Mouse (Mus musculus): ENCODE measurements around the gene Aip. TPM values are rescaled to one million over a fixed set of nuclear protein-coding genes. Genes with fewer than 3 reads are reported as not detected.

The Aip gene
- polyA plus RNA-seq, 1 experiment from 2014 or later = 97.5 TPM

Other genes with a start within 250 kb of the Aip start
- 26.2 and 35.0 TPM in 2 replicates for gene Tcirg1, start 218.7 kb downstream of the Aip start, polyA plus RNA-seq (2014; fragmentation: Nextera tagmentation; extraction: Ambion mirVana)
- gene Ndufs8, start 213.1 kb downstream of the Aip start, polyA plus RNA-seq (2014; fragmentation: Nextera tagmentation; extraction: Ambion mirVana) = 397 and 412 TPM in 2 replicates
- 2.8 and 3.0 TPM in 2 replicates for gene Aldh3b1, start 196.1 kb downstream of the Aip start, polyA plus RNA-seq (2014; fragmentation: Nextera tagmentation; extraction: Ambion mirVana)
- 7.0 and 12.4 TPM in 2 replicates for gene Unc93b1, start 190.7 kb downstream of the Aip start, polyA plus RNA-seq (2014; fragmentation: Nextera tagmentation; extraction: Ambion mirVana)
- gene Aldh3b3, start 167.2 kb downstream of the Aip start, polyA plus RNA-seq (2014; fragmentation: Nextera tagmentation; extraction: Ambion mirVana) = not detected in 2 replicates
- 1.3 and 1.6 TPM in 2 replicates for gene Aldh3b2, start 153.5 kb downstream of the Aip start, polyA plus RNA-seq (2014; fragmentation: Nextera tagmentation; extraction: Ambion mirVana)
- 22.4 and 26.3 TPM in 2 replicates for gene Acy3, start 139.3 kb downstream of the Aip start, polyA plus RNA-seq (2014; fragmentation: Nextera tagmentation; extraction: Ambion mirVana)
- 0.74 and 1.1 TPM in 2 replicates for gene Tbx10, start 133.1 kb downstream of the Aip start, polyA plus RNA-seq (2014; fragmentation: Nextera tagmentation; extraction: Ambion mirVana)
- 37.6 and 38.5 TPM in 2 replicates for gene Nudt8, start 125.3 kb downstream of the Aip start, polyA plus RNA-seq (2014; fragmentation: Nextera tagmentation; extraction: Ambion mirVana)
- 2.5 and 2.7 TPM in 2 replicates for gene Gm49405, start 125.2 kb downstream of the Aip start, polyA plus RNA-seq (2014; fragmentation: Nextera tagmentation; extraction: Ambion mirVana)
- gene Doc2g, start 122.5 kb downstream of the Aip start, polyA plus RNA-seq (2014; fragmentation: Nextera tagmentation; extraction: Ambion mirVana) = 4.5 and 5.8 TPM in 2 replicates
- gene Ndufv1, start 113.1 kb downstream of the Aip start, polyA plus RNA-seq (2014; fragmentation: Nextera tagmentation; extraction: Ambion mirVana) = 214 and 223 TPM in 2 replicates
- gene Gstp1, start 87.9 kb downstream of the Aip start, polyA plus RNA-seq (2014; fragmentation: Nextera tagmentation; extraction: Ambion mirVana) = 518 and 527 TPM in 2 replicates
- 1.4 and 5.3 TPM in 2 replicates for gene Gstp2, start 79.8 kb downstream of the Aip start, polyA plus RNA-seq (2014; fragmentation: Nextera tagmentation; extraction: Ambion mirVana)
- 0.34 TPM in 1 of 2 replicates, not detected in the other for gene Gstp3, start 66.3 kb downstream of the Aip start, polyA plus RNA-seq (2014; fragmentation: Nextera tagmentation; extraction: Ambion mirVana)
- gene Cabp2, start 44.3 kb downstream of the Aip start, polyA plus RNA-seq (2014; fragmentation: Nextera tagmentation; extraction: Ambion mirVana) = not detected in 2 replicates
- 116 and 121 TPM in 2 replicates for gene Cdk2ap2, start 28.7 kb downstream of the Aip start, polyA plus RNA-seq (2014; fragmentation: Nextera tagmentation; extraction: Ambion mirVana)
- gene Pitpnm1, start 25.9 kb downstream of the Aip start, polyA plus RNA-seq (2014; fragmentation: Nextera tagmentation; extraction: Ambion mirVana) = 14.0 and 15.8 TPM in 2 replicates
- not detected in 2 replicates for gene Gpr152, start 13.9 kb upstream of the Aip start, polyA plus RNA-seq (2014; fragmentation: Nextera tagmentation; extraction: Ambion mirVana)
- 0.06 and 0.09 TPM in 2 replicates for gene Cabp4, start 18.2 kb upstream of the Aip start, polyA plus RNA-seq (2014; fragmentation: Nextera tagmentation; extraction: Ambion mirVana)
- gene Coro1b, start 22.8 kb upstream of the Aip start, polyA plus RNA-seq (2014; fragmentation: Nextera tagmentation; extraction: Ambion mirVana) = 132 and 156 TPM in 2 replicates
- gene Ptprcap, start 27.7 kb upstream of the Aip start, polyA plus RNA-seq (2014; fragmentation: Nextera tagmentation; extraction: Ambion mirVana) = 0.57 and 0.80 TPM in 2 replicates
- gene Rps6kb2, start 37.5 kb upstream of the Aip start, polyA plus RNA-seq (2014; fragmentation: Nextera tagmentation; extraction: Ambion mirVana) = 33.4 and 42.0 TPM in 2 replicates
- gene Carns1, start 49.6 kb upstream of the Aip start, polyA plus RNA-seq (2014; fragmentation: Nextera tagmentation; extraction: Ambion mirVana) = 1.7 and 1.9 TPM in 2 replicates
- 2.7 and 3.2 TPM in 2 replicates for gene Tbc1d10c, start 65.4 kb upstream of the Aip start, polyA plus RNA-seq (2014; fragmentation: Nextera tagmentation; extraction: Ambion mirVana)
- gene Ppp1ca, start 66.2 kb upstream of the Aip start, polyA plus RNA-seq (2014; fragmentation: Nextera tagmentation; extraction: Ambion mirVana) = 987 and 1,041 TPM in 2 replicates
- 34.7 and 39.5 TPM in 2 replicates for gene Rad9a, start 75.8 kb upstream of the Aip start, polyA plus RNA-seq (2014; fragmentation: Nextera tagmentation; extraction: Ambion mirVana)
- 5.7 and 5.9 TPM in 2 replicates for gene Clcf1, start 88.4 kb upstream of the Aip start, polyA plus RNA-seq (2014; fragmentation: Nextera tagmentation; extraction: Ambion mirVana)
- not detected in 2 replicates for gene AC109138.7, start 88.5 kb upstream of the Aip start, polyA plus RNA-seq (2014; fragmentation: Nextera tagmentation; extraction: Ambion mirVana)
- gene Pold4, start 106.0 kb upstream of the Aip start, polyA plus RNA-seq (2014; fragmentation: Nextera tagmentation; extraction: Ambion mirVana) = 26.4 and 28.2 TPM in 2 replicates
- 10.7 and 13.0 TPM in 2 replicates for gene Ssh3, start 143.3 kb upstream of the Aip start, polyA plus RNA-seq (2014; fragmentation: Nextera tagmentation; extraction: Ambion mirVana)
- gene Ankrd13d, start 157.3 kb upstream of the Aip start, polyA plus RNA-seq (2014; fragmentation: Nextera tagmentation; extraction: Ambion mirVana) = 5.2 and 8.3 TPM in 2 replicates
- 17.7 and 17.8 TPM in 2 replicates for gene Grk2, start 180.4 kb upstream of the Aip start, polyA plus RNA-seq (2014; fragmentation: Nextera tagmentation; extraction: Ambion mirVana)